Comparison of ENCODE assay signal across 27 mouse cellular contexts in the genomic region with DNA sequence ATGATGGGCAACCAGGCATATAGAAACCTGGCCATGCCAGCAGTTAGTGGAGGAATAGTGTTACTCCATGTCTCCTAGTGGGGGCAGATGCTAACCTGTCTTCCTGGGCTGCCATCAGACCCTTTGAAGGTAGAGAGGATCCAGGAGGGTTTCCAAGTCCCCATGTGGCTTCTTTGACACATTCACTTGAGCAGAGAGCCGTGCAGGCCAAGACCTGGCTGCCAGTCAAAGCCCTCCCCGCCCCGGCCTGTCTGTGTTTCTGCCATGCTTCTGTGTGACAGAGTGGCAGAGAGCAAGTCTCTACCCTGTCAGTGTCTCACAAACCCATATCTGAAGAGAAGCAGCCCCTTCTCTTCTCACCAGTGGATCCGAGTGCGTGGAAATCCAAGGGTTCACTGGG. TPM values are rescaled to one million over a fixed set of nuclear protein-coding genes. Genes with fewer than 3 reads are reported as not detected.
DNase-seq lines count a peak whose midpoint lies in the region; ATAC-seq lines count a peak whose summit lies in the region.
"Had no signal": no experiment of that assay in that cellular context is flagged by ENCODE, and none has a peak within 500 bp of the region (broad histone marks: within the 10 kb centered on the region; RNA-seq: fewer than 3 reads in every experiment).

No protein-coding gene starts in this region.

- 82% methylated on average over 5 of the region's 5 CpGs for WGBS in embryonic facial prominence, embryonic 12.5 days

- no peak overlapping the region for H3K27ac ChIP-seq in embryonic facial prominence, embryonic 12.5 days
- H3K27ac ChIP-seq: embryonic facial prominence, embryonic 13.5 days; embryonic facial prominence, embryonic 15.5 days; forebrain, embryonic 10.5 days; forebrain, embryonic 12.5 days had no signal

- DNase-seq in cerebellum, postnatal 14 days, result peak; percentile 74 to 77
- DNase-seq in cerebellum, adult 9-10 months, result no peak
- peak; percentile 84 for DNase-seq in heart, adult 11 months
- no peak for DNase-seq in heart, postnatal 4 days
- DNase-seq in testis, postnatal 10 days (ENCODE audit: low spot score), result peak; percentile 40
- no peak for DNase-seq in testis, postnatal 14 days (ENCODE audit: low spot score)
- DNase-seq in spleen, adult 12 weeks (ENCODE audit: low spot score), result no peak
- DNase-seq: adrenal gland, adult 2 months; adrenal gland, postnatal 10 days; adrenal gland, postnatal 25 days; cerebellum, adult 11 months; cerebellum, adult 18-20 months; cerebellum, postnatal 36 days; embryo, embryonic 11 days had no signal

- H3K27me3 ChIP-seq in embryonic facial prominence, embryonic 12.5 days, result no peaks in the 10 kb centered on the region
- H3K27me3 ChIP-seq: embryonic facial prominence, embryonic 13.5 days; embryonic facial prominence, embryonic 15.5 days had no signal

- no peak overlapping the region for H3K4me3 ChIP-seq in embryonic facial prominence, embryonic 12.5 days
- H3K4me3 ChIP-seq: embryonic facial prominence, embryonic 13.5 days; embryonic facial prominence, embryonic 15.5 days; erythroblast, embryonic 14.5 days; forebrain, embryonic 10.5 days; forebrain, embryonic 12.5 days had no signal

- H3K4me1 ChIP-seq in embryonic facial prominence, embryonic 12.5 days, result 0 out of 2 replicates have a peak, but pooled peaks cover 3% of the 10 kb centered on the region
- H3K4me1 ChIP-seq: forebrain, embryonic 12.5 days had no signal

- no peaks in the 10 kb centered on the region for H3K36me3 ChIP-seq in embryonic facial prominence, embryonic 12.5 days
- H3K36me3 ChIP-seq: embryonic facial prominence, embryonic 13.5 days; embryonic facial prominence, embryonic 15.5 days; forebrain, embryonic 10.5 days; forebrain, embryonic 12.5 days had no signal

- H3K9me3 ChIP-seq in embryonic facial prominence, embryonic 12.5 days, result no peaks in the 10 kb centered on the region
- H3K9me3 ChIP-seq: embryonic facial prominence, embryonic 13.5 days; embryonic facial prominence, embryonic 15.5 days; forebrain, embryonic 10.5 days; forebrain, embryonic 12.5 days had no signal

- ATAC-seq in embryonic facial prominence, embryonic 12.5 days (ENCODE audit: insufficient number of reproducible peaks, insufficient read depth, low FRiP score, low TSS enrichment), result no peak
- ATAC-seq: forebrain, embryonic 14.5 days; forebrain, embryonic 16.5 days had no signal

- H3K9ac ChIP-seq in embryonic facial prominence, embryonic 12.5 days, result peak overlapping the region; percentile 32; the same call in 1 of the 2 replicates
- H3K9ac ChIP-seq: embryonic facial prominence, embryonic 13.5 days; embryonic facial prominence, embryonic 15.5 days; forebrain, embryonic 12.5 days had no signal

- no peak overlapping the region for H3K4me2 ChIP-seq in embryonic facial prominence, embryonic 12.5 days (replicated peaks)
- H3K4me2 ChIP-seq: embryonic facial prominence, embryonic 13.5 days; embryonic facial prominence, embryonic 15.5 days; forebrain, embryonic 12.5 days had no signal

RNA-seq across cellular contexts. Expression of gene Tinagl1, which starts 9.0 kb away (rescaled TPM):
- total RNA-seq in heart, postnatal 4 days (2021), result 10 to 100 TPM; 68.9 to 69.4 TPM
- 11.8 and 12.9 TPM in 2 replicates for polyA plus RNA-seq in embryonic facial prominence, embryonic 12.5 days (2016; fragmentation: Nextera tagmentation; extraction: Ambion mirVana)

RNA-seq across cellular contexts. Expression of gene Gm853, which starts 38.3 kb away (rescaled TPM):
- total RNA-seq in heart, postnatal 4 days (2021), result not detected
- polyA plus RNA-seq in embryonic facial prominence, embryonic 12.5 days (2016; fragmentation: Nextera tagmentation; extraction: Ambion mirVana), result not detected in 2 replicates
- total RNA-seq: adrenal gland, adult 2 months; adrenal gland, postnatal 10 days; adrenal gland, postnatal 25 days; adrenal gland, postnatal 4 days; common myeloid progenitor, adult 5-6 weeks; MEL had no signal
- polyA plus RNA-seq: adrenal gland, adult 2 months; C2C12; embryonic facial prominence, embryonic 13.5 days; embryonic facial prominence, embryonic 15.5 days; erythroblast, embryonic 14.5 days; forebrain, embryonic 10.5 days; forebrain, embryonic 12.5 days; frontal cortex, adult 2 months had no signal

RNA-seq across cellular contexts. Expression of gene Hcrtr1, which starts 44.7 kb away (rescaled TPM):
- total RNA-seq in heart, postnatal 4 days (2021), result not detected
- polyA plus RNA-seq in embryonic facial prominence, embryonic 12.5 days (2016; fragmentation: Nextera tagmentation; extraction: Ambion mirVana), result 0.27 and 0.32 TPM in 2 replicates
- total RNA-seq: common myeloid progenitor, adult 5-6 weeks; MEL had no signal
- polyA plus RNA-seq: C2C12; embryonic facial prominence, embryonic 15.5 days; erythroblast, embryonic 14.5 days had no signal

Comparison
In these comparisons a context has a peak if more than half of its experiments do, and no peak if none do; other contexts are left out.
1. DNase-seq: peak in cerebellum, postnatal 14 days (2 of 2), heart, adult 11 months (single experiment) and testis, postnatal 10 days (single experiment); none in cerebellum, adult 9-10 months (single experiment), heart, postnatal 4 days (single experiment), testis, postnatal 14 days (single experiment) and spleen, adult 12 weeks (single experiment).